ENCODE assay signal across 25 mouse cellular contexts in the genomic region with DNA sequence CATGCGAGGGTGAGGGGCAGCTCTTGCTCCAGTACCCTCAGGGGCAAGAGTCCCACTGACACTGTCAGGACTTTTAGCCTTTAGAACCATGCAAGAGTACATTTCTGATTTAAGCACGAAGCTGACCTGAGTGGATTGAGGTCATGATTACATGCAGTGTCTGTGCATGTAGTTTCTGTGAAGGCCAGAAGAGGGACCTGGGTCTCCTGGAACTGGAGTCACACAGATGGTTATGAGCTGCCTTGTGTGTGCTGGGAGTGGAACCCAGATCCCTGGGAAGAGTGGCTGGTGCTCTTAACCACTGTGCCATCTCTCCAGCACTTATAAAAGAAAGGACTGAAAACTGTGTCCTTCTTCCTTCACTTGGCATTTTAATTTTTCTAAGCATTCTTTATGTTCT. TPM values are rescaled to one million over a fixed set of nuclear protein-coding genes. Genes with fewer than 3 reads are reported as not detected.
DNase-seq lines count a peak whose midpoint lies in the region; ATAC-seq and TF ChIP-seq lines count a peak whose summit lies in the region.
"Had no signal": no experiment of that assay in that cellular context is flagged by ENCODE, and none has a peak within 500 bp of the region (broad histone marks: within the 10 kb centered on the region; RNA-seq: fewer than 3 reads in every experiment).

No protein-coding gene starts in this region.

- H3K9ac ChIP-seq in lung, postnatal 0 days (replicated peaks; ENCODE audit: low read depth): no peak overlapping the region
- H3K9ac ChIP-seq: embryonic facial prominence, embryonic 12.5 days; embryonic facial prominence, embryonic 15.5 days; forebrain, postnatal 0 days; hindbrain, embryonic 12.5 days; hindbrain, embryonic 15.5 days had no signal

- no peaks in the 10 kb centered on the region for H3K9me3 ChIP-seq in lung, postnatal 0 days (ENCODE audit: low read length)
- H3K9me3 ChIP-seq: embryonic facial prominence, embryonic 12.5 days; embryonic facial prominence, embryonic 15.5 days; hindbrain, embryonic 12.5 days; hindbrain, embryonic 15.5 days had no signal

- H3K27me3 ChIP-seq in lung, postnatal 0 days (replicated peaks; ENCODE audit: insufficient read depth, low read length): no peaks in the 10 kb centered on the region
- H3K27me3 ChIP-seq: CH12.LX; embryonic facial prominence, embryonic 12.5 days; embryonic facial prominence, embryonic 15.5 days; hindbrain, embryonic 12.5 days; hindbrain, embryonic 15.5 days had no signal

- H3K4me1 ChIP-seq in lung, postnatal 0 days (ENCODE audit: insufficient read depth, low read depth, low read length): no peaks in the 10 kb centered on the region
- H3K4me1 ChIP-seq: embryonic facial prominence, embryonic 12.5 days; hindbrain, embryonic 12.5 days; hindbrain, embryonic 15.5 days had no signal

- WGBS in lung, postnatal 0 days: 64% methylated on average over 2 of the region's 2 CpGs

- ATAC-seq in lung, postnatal 0 days: no peak
- 0 out of 2 replicates have a peak, but pooled peaks have one; percentile 34 for ATAC-seq in megakaryocyte progenitor cell, adult 5-6 weeks (replicated peaks; ENCODE audit: poor library complexity)
- ATAC-seq: forebrain, embryonic 14.5 days; forebrain, postnatal 0 days; Patski had no signal

- H3K4me2 ChIP-seq in lung, postnatal 0 days (replicated peaks; ENCODE audit: low read depth, low read length): no peak overlapping the region
- H3K4me2 ChIP-seq: embryonic facial prominence, embryonic 12.5 days; embryonic facial prominence, embryonic 15.5 days; heart, embryonic 11.5 days; hindbrain, embryonic 12.5 days; hindbrain, embryonic 15.5 days had no signal

- H3K4me3 ChIP-seq in lung, postnatal 0 days (ENCODE audit: low read depth, low read length): no peak overlapping the region
- H3K4me3 ChIP-seq: embryonic facial prominence, embryonic 12.5 days; embryonic facial prominence, embryonic 15.5 days; gastrocnemius, adult 2 months; hindbrain, embryonic 12.5 days; hindbrain, embryonic 15.5 days had no signal

- H3K36me3 ChIP-seq in lung, postnatal 0 days (ENCODE audit: insufficient read depth, low read length): no peaks in the 10 kb centered on the region
- H3K36me3 ChIP-seq: embryonic facial prominence, embryonic 12.5 days; embryonic facial prominence, embryonic 15.5 days; hindbrain, embryonic 12.5 days; hindbrain, embryonic 15.5 days had no signal

- TF ChIP-seq EP300 in lung, postnatal 0 days (IDR thresholded peaks at IDR 0.05): no peak

- TF ChIP-seq CTCF in lung, postnatal 0 days (IDR thresholded peaks at IDR 0.05): 0 out of 2 replicates have a peak, but pooled peaks have one; percentile 24

- no peak overlapping the region for H3K27ac ChIP-seq in lung, postnatal 0 days (ENCODE audit: low read length)
- H3K27ac ChIP-seq: embryonic facial prominence, embryonic 12.5 days; embryonic facial prominence, embryonic 15.5 days; gastrocnemius, adult 2 months; hindbrain, embryonic 12.5 days; hindbrain, embryonic 15.5 days had no signal

- DNase-seq in lung, postnatal 0 days (ENCODE audit: low spot score): no peak
- no peak for DNase-seq in lung, adult 18-20 months
- DNase-seq in ES-CJ7 (ENCODE audit: low read depth, low spot score): peak; percentile 28
- DNase-seq in thymus, postnatal 36 days: no peak
- DNase-seq in layer of hippocampus, postnatal 36 days: no peak
- DNase-seq: adrenal gland, adult 2 months; adrenal gland, postnatal 14 days; B cell, adult 2 months; cerebellum, adult 11 months; cerebellum, adult 2 months; cerebellum, adult 9-11 months; cerebellum, postnatal 25 days; forebrain, postnatal 0 days; gastrocnemius, adult 2 months; gastrocnemius, postnatal 14 days; heart, adult 11 months had no signal

RNA-seq across cellular contexts. Expression of gene Aktip, which starts 1.4 kb away (rescaled TPM):
- polyA plus RNA-seq in lung, postnatal 0 days (2015; fragmentation: Nextera tagmentation; extraction: Ambion mirVana): 65.1 and 65.6 TPM in 2 replicates
- 7.9 and 9.6 TPM in 2 replicates for total RNA-seq in megakaryocyte progenitor cell, adult 5-6 weeks (2015)
- total RNA-seq in megakaryocyte progenitor cell, adult 5-6 weeks (2017): 5.5 and 9.0 TPM in 2 replicates
- total RNA-seq in layer of hippocampus, postnatal 36 days (2021): 100 to 1,000 TPM in 1 of 2 experiments, 10 to 100 TPM in 1; 99.8 to 102 TPM

Comparison
In these comparisons a context has a peak if more than half of its experiments do, and no peak if none do; other contexts are left out.
1. RNA of gene Aktip, which starts 1.4 kb away (total RNA-seq): 99.8 to 102 TPM in layer of hippocampus, postnatal 36 days; 5.5 to 9.6 TPM in megakaryocyte progenitor cell, adult 5-6 weeks; every median in the first group is over 4 times any median in the second.